Comparison of ENCODE assay signal across 9 mouse cellular contexts in genomic region chr5:118773866-118774265, GRCm38 (mm10).
A peak's percentile ranks its signal among the peaks of the same experiment; 100 is the strongest.
DNase-seq lines count a peak whose midpoint lies in the region; ATAC-seq and TF ChIP-seq lines count a peak whose summit lies in the region.
"Had no signal": no experiment of that assay in that cellular context is flagged by ENCODE, and none has a peak within 500 bp of the region (broad histone marks: within the 10 kb centered on the region; RNA-seq: fewer than 3 reads in every experiment).

No protein-coding gene starts in this region.

- intact Hi-C loops in left cerebral cortex, adult 2 months (cut with DNase I): loop anchor here (10.0 kb wide), 1 partner anchor 1671 kb away; no protein-coding TSS in a partner anchor

- peaks cover 18% of the 10 kb centered on the region for H3K9me3 ChIP-seq in G1E (replicated peaks)
- H3K9me3 ChIP-seq in lung, embryonic 14.5 days (ENCODE audit: low read depth, low read length): no peaks in the 10 kb centered on the region
- H3K9me3 ChIP-seq: stomach, embryonic 15.5 days had no signal

- WGBS in lung, embryonic 14.5 days: 31% methylated on average over 3 of the region's 3 CpGs

- no peak overlapping the region for H3K4me3 ChIP-seq in left cerebral cortex, adult 2 months
- H3K4me3 ChIP-seq in G1E (ENCODE audit: low read depth, low read length): no peak overlapping the region
- no peak overlapping the region for H3K4me3 ChIP-seq in lung, embryonic 14.5 days (ENCODE audit: low read depth, low read length)
- H3K4me3 ChIP-seq: stomach, embryonic 15.5 days had no signal

- H3K36me3 ChIP-seq in G1E (replicated peaks): no peaks in the 10 kb centered on the region
- no peaks in the 10 kb centered on the region for H3K36me3 ChIP-seq in lung, embryonic 14.5 days (ENCODE audit: insufficient read depth)
- H3K36me3 ChIP-seq: stomach, embryonic 15.5 days had no signal

- DNase-seq in cerebellum, postnatal 14 days: peak; percentile 66 to 72
- DNase-seq in cerebellum, adult 9-11 months: no peak
- DNase-seq in left cerebral cortex, adult 2 months (ENCODE audit: extremely low spot score in 1 of 2, low spot score in 2 of 2): peak in 1 of 2 experiments; percentile 49
- no peak for DNase-seq in left cerebral cortex, adult 11 months (ENCODE audit: low spot score)
- peak; percentile 25 for DNase-seq in G1E (ENCODE audit: low spot score)
- peak; percentile 61 for DNase-seq in embryo, embryonic 11 days
- peak; percentile 79 for DNase-seq in lung, embryonic 14.5 days

- no peak overlapping the region for H3K27ac ChIP-seq in left cerebral cortex, adult 2 months
- H3K27ac ChIP-seq in lung, embryonic 14.5 days (ENCODE audit: low read depth): no peak overlapping the region
- H3K27ac ChIP-seq: stomach, embryonic 15.5 days had no signal

- H3K4me1 ChIP-seq in G1E (ENCODE audit: insufficient read depth, low read depth, low read length): no peaks in the 10 kb centered on the region
- no peaks in the 10 kb centered on the region for H3K4me1 ChIP-seq in lung, embryonic 14.5 days (ENCODE audit: insufficient read depth)
- H3K4me1 ChIP-seq: stomach, embryonic 15.5 days had no signal

- ATAC-seq in G1E (ENCODE audit: extremely low read depth, insufficient number of reproducible peaks, low FRiP score, poor library complexity, severe bottlenecking): peak; percentile 49; the same call in 1 of the 2 replicates
- peak; percentile 62; the same call in 1 of the 2 replicates for ATAC-seq in lung, embryonic 14.5 days (ENCODE audit: insufficient read depth)
- ATAC-seq in inflammation-experienced regulatory T-cells, adult 6 months: no peak

- TF ChIP-seq CTCF in left cerebral cortex, adult 2 months (IDR thresholded peaks at IDR 0.05): peak; percentile 86
- TF ChIP-seq CTCF in G1E (IDR thresholded peaks at IDR 0.05; ENCODE audit: low read depth, low read length): peak; percentile 84
- TF ChIP-seq CTCF in lung, embryonic 14.5 days (IDR thresholded peaks at IDR 0.05; ENCODE audit: low read depth): peak; percentile 94

- no peak overlapping the region for H3K4me2 ChIP-seq in lung, embryonic 14.5 days
- H3K4me2 ChIP-seq: stomach, embryonic 15.5 days had no signal

- H3K9ac ChIP-seq in lung, embryonic 14.5 days: no peak overlapping the region
- H3K9ac ChIP-seq: stomach, embryonic 15.5 days had no signal

- H3K27me3 ChIP-seq in G1E (ENCODE audit: insufficient read depth, low read length): no peaks in the 10 kb centered on the region; the same call in 1 of the 2 replicates
- no peaks in the 10 kb centered on the region for H3K27me3 ChIP-seq in lung, embryonic 14.5 days (ENCODE audit: insufficient read depth, low read length)
- H3K27me3 ChIP-seq: stomach, embryonic 15.5 days had no signal

Comparison
In these comparisons a context has a peak if more than half of its experiments do, and no peak if none do; other contexts are left out.
1. DNase-seq: peak in cerebellum, postnatal 14 days (2 of 2), G1E (single experiment), embryo, embryonic 11 days (single experiment) and lung, embryonic 14.5 days (single experiment); none in cerebellum, adult 9-11 months (single experiment) and left cerebral cortex, adult 11 months (single experiment).
2. Peak in every context shown above with its lines, with median percentiles within 50 percentile points of each other: CTCF ChIP-seq.